Mouse (Mus musculus) C2C12 (cell line): ENCODE results near the gene Iqcf6.

Experiments used
- CEBPB ChIP-seq: IDR thresholded peaks from one replicate; pipeline ENCODE4 v1.6.1; 2011; ENCODE audit warnings: low read depth, mild to moderate bottlenecking, control low read depth, moderate library complexity
- CTCF ChIP-seq: IDR thresholded peaks from one replicate; pipeline ENCODE4 v1.5.1; 2011; ENCODE audit not compliant: control insufficient read depth, insufficient read depth, insufficient read length
- FOSL1 ChIP-seq: IDR thresholded peaks from one replicate; pipeline ENCODE4 v1.8.0; 2011; ENCODE audit warnings: mild to moderate bottlenecking, low read length; ENCODE audit not compliant: poor library complexity, insufficient read depth, severe bottlenecking
- MAX ChIP-seq: IDR thresholded peaks from one replicate; pipeline ENCODE4 v1.6.1; 2011; ENCODE audit warnings: mild to moderate bottlenecking, control low read depth
- MYOG ChIP-seq: IDR thresholded peaks from one replicate; pipeline ENCODE4 v1.6.1; 2011; ENCODE audit not compliant: control insufficient read depth, insufficient read length; ENCODE audit errors: extremely low read depth
- USF1 ChIP-seq: IDR thresholded peaks from one replicate; pipeline ENCODE4 v1.6.1; 2011; ENCODE audit warnings: low read depth, mild to moderate bottlenecking, control low read depth, moderate library complexity

- TF ChIP-seq CTCF (peak; percentile 4), CEBPB (no peak), MAX (no peak), USF1 (no peak), FOSL1 (no peak), MYOG (no peak)
These were observed 25.8 kb upstream of the Iqcf6 start for GRCm38 (mm10) chr9:106600546-106600945.
